Mouse (Mus musculus) lung, postnatal 36 days (tissue): ENCODE results near the gene Prorsd1.

ENCODE experiments used
- DNase-seq: peaks from one replicate; pipeline ENCODE4 v3.0.0; 2022; ENCODE audit warnings: mixed read lengths

The Prorsd1 gene

DNA sequence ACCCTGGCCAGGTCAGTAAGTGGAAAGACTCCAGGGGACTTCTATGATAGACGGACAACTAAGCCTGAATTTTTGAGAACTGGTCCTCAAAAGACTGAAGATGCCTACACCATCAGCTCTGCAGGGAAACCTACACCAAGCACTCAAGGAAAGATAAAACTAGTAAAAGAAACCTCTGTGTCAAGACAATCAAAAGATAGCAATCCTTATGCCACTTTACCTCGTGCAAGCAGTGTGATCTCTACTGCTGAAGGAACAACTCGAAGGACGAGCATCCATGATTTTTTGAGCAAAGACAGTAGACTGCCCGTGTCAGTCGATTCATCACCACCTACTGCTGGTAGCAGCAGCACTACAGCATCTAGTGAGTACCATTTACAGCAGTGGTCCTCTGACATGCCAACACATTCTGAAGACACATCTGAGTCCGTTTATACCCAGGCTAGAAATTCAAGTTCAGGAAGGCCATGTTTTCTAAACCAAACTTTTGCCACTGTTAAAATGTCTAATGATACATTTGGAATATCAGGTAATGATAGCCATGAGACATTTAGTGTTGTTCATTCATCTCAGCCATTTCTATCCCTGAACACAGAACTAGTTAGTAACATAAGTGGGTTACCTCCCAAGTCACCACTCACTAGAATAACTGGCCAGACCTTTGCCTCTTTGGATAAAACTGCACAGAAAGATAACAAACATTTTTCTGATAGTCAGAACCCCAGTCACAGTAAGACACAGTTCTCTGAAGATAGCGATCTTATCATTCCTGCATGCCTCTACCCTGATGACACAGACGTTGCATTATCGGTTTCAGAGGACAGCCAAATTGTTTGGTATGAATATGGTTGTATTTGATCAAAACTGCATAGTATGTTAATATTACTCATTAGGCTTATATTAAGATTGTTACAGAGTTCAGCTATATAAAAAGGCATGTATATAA lies 10.6 kb downstream of the Prorsd1 start:
- DNase-seq: no peak

DNA sequence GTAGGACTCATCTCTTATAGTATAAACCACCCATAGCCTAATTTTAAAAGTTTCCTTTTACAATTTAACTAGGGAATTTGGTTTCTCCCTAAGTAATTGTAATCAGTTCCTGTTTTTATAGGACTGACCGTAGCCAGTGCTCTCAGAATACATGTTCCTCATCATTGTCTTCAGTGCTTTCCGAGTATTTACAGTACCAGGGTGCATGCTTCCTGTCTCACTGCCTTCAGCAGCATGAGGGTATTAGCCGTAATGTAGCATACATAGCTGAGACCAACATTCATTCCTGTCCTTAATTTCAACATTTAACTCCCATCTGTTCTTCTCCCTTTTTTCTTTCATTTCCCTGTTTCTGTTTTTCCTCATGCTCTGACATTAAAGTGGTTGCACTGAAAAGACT lies 17.9 kb downstream of the Prorsd1 start:
- DNase-seq: peak; percentile 16

DNA sequence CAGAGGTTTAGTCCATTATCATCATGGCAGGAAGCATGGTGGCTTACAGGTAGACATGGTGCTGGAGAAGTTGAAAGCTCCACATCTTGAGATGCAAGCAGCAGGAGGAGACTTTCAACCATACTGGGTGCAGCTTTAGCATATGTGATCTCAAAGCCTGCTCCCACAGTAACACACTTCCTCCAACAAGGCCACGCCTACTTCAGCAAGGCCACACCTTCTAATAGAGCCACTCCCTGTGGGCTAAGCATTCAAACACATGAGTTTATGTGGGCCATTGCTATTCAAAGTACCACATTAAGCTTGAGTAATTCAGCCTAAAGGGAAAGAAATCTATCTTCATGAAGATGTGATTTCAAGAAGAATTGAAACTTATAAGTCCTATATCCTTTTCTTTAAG lies 21.7 kb downstream of the Prorsd1 start:
- no peak for DNase-seq

DNA sequence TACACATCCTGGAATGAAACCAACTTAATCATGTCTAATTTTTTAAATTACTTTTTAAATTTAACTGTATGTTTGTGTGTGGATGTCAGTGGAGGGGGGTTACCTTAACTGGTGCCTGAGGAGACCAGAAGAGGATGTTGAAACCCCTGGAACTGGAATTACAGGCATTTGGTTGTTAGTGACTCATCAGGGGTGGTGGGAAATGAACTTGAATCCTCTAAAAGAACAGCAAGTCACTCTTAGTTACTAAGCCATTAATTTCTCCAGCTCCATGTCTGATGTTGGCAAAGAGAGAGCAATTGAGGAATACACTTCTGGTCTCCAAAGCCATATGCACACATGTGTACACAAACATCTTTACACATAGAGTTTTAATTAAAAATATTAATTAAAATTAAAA lies 40.2 kb downstream of the Prorsd1 start:
- DNase-seq: no peak
